Mouse (Mus musculus) testis, adult 10 weeks (tissue): Measurements from ENCODE around the gene Hp. TPM values are rescaled to one million over a fixed set of nuclear protein-coding genes. Genes with fewer than 3 reads are reported as not detected.

Experiments used
- polyA plus RNA-seq: library from polyadenylated mRNA; stranded (reverse); fragments of 350-450 nt; fragmentation: Illumina TruSeq; extraction: RNeasy Lipid Tissue Mini Kit (QIAGEN cat#74804); gene quantifications from one replicate; pipeline ENCODE4 v1.2.3, GENCODE M21; 2014; ENCODE audit warnings: low read depth, low replicate concordance

The Hp gene
- not detected for polyA plus RNA-seq

GRCm38 (mm10) chr8:109578900-109579301, at the start of gene Hp:
Gene Hp, minus strand, starts transcription at chr8:109579172.

DNA sequence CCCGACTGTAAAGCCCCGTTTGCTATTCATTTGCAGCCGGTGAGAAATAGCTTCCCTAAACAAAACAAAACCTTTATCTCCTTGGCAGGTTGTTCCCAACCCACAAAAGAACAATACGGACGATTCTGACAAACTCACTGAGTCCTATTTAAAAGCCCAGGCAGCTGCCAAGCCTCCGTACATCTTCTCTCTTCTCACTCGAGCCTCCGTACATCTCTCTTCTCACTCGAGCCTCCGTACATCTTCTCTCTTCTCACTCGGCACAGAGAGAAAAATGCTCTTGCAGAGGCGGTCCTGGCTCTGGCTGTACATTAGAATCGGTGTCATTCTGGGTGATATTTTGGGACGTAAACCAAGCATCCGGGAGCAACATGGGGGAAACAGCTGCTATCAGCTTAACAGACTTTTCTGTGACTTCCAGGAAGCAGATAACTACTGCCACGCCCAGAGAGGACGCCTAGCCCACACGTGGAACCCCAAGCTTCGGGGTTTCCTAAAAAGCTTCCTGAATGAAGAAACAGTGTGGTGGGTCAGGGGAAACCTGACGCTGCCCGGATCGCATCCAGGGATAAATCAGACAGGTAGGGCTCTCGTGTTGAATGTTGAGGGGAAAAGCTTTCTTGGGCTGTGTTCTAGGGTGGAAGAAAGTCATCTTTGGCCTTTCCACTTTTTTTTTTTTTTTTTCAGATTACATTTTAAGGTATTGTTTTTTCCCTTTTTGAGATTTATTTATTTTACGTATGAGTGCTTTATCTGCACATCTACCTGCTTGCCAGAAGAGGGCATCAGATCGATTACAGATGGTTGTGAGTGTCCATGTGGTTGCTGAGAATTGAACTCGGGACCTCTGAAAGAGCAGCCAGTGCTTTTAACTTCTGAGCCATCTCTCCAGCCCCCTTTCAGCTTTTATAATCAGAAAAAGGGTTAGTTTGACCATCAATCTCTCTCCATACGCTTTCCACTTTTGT, 35.6 kb upstream of the Hp start, which contains the start of gene Pkd1l3:
Gene Pkd1l3 (plus strand): TSS at position 275 of the 968 bp plus-strand sequence.

GRCm38 (mm10) chr8:109608271-109609152, 29.5 kb upstream of the Hp start, which contains the start of gene Dhodh:
Gene Dhodh, minus strand, starts transcription at chr8:109608673.

DNA sequence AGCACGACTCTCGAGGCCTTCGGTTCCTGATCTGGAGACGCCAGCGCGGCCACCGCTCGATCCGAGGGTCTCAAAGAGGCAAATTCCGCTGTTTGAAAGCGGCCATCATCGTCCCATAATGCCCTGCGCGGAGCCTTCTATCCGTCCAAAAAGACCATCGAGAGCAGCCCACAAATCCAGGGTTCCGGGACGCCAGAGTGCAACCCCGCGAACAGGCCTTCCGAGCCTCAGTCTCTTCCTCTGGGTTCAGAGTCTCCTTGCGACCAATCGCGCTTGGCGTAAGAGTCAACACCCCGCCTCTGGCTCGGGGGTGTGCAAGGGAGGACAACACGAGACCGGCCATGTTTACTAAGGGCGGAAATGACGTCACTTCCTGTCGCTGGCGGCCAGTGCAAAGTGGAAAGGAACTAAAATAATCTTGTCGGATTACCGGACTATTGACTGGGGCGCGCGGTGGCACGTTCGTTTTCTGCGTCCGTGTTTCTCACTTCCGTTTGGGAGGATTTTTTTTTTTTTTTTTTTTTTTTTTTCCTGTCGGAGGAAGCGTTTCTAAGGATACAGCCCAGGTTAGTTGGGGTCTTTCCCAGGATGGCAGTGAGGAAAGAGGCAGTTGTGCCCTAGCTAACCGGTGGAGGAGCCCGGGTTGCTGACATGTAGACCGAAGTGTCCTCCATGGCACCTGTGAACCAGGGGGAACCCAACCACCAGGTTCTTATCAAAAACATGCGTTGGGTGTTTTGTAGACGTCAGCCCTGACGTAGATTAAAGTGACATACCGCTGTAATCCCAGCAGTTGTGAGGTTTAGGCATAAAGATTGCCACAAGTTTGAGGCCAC, 13.3 kb downstream of the Hp start, which contains the start of the genes Dhx38 and Txnl4b:
Gene Dhx38 (minus strand): TSS at position 364 of the 836 bp plus-strand sequence.
Gene Txnl4b (plus strand): TSS at position 395 of the 836 bp plus-strand sequence.

Other genes with a start within 250 kb of the Hp start
- 199 TPM for gene Pmfbp1, start 85.1 kb downstream of the Hp start, polyA plus RNA-seq
- gene Dhx38, start 13.3 kb downstream of the Hp start, polyA plus RNA-seq = 3.1 TPM
- gene Txnl4b, start 13.3 kb downstream of the Hp start, polyA plus RNA-seq = 112 TPM
- gene Dhodh, start 29.5 kb upstream of the Hp start, polyA plus RNA-seq = 0.91 TPM
- gene Pkd1l3, start 35.3 kb upstream of the Hp start, polyA plus RNA-seq = 26.5 TPM
- 42.5 TPM for gene Ist1, start 114.1 kb upstream of the Hp start, polyA plus RNA-seq
- gene Zfp821, start 126.4 kb upstream of the Hp start, polyA plus RNA-seq = 24.1 TPM
- 25.2 TPM for gene Atxn1l, start 158.6 kb upstream of the Hp start, polyA plus RNA-seq
- 48.1 TPM for gene Ap1g1, start 199.4 kb upstream of the Hp start, polyA plus RNA-seq